Mouse (Mus musculus) embryonic facial prominence, embryonic 14.5 days (tissue): Measurements from ENCODE around the gene Agpat3. TPM values are rescaled to one million over a fixed set of nuclear protein-coding genes. Genes with fewer than 3 reads are reported as not detected.

ENCODE experiments used
- ATAC-seq: fragments of 200-750 bp; cut with Nextera tagmentation; 2 replicates; pipeline ENCODE4 v1.8.0; 2017; ENCODE audit warnings: low read depth, moderate number of reproducible peaks, moderate TSS enrichment
- DNase-seq: peaks from one replicate; pipeline ENCODE4 v3.0.0-alpha.2; 2015; ENCODE audit warnings: low spot score
- H3K27ac ChIP-seq: fragments of 300-500 bp; sonication (generic); replicated peaks from 2 replicates; pipeline ENCODE4 v1.5.1; 2014; ENCODE audit warnings: low read depth, mild to moderate bottlenecking, low read length, moderate library complexity
- H3K27me3 ChIP-seq: fragments of 300-500 bp; sonication (generic); replicated peaks from 2 replicates; pipeline ENCODE4 v1.6.1; 2014; ENCODE audit warnings: low read length; ENCODE audit not compliant: control insufficient read depth, insufficient read depth
- H3K36me3 ChIP-seq: fragments of 300-500 bp; sonication (generic); 2 replicates; pipeline ENCODE4 v1.6.1; 2014; ENCODE audit warnings: low read length, mixed read lengths; ENCODE audit not compliant: control insufficient read depth, insufficient read depth
- H3K4me1 ChIP-seq: fragments of 300-500 bp; sonication (generic); 2 replicates; pipeline ENCODE4 v1.6.1; 2014; ENCODE audit warnings: antibody characterized with exemption, low read length; ENCODE audit not compliant: control insufficient read depth, insufficient read depth
- H3K4me2 ChIP-seq: fragments of 300-500 bp; sonication (generic); 2 replicates; pipeline ENCODE4 v1.6.1; 2014; ENCODE audit warnings: low read depth, mild to moderate bottlenecking, low read length, moderate library complexity, mixed read lengths
- H3K4me3 ChIP-seq: fragments of 300-500 bp; sonication (generic); 2 replicates; pipeline ENCODE4 v1.5.1; 2014; ENCODE audit warnings: low read depth, mild to moderate bottlenecking, low read length
- H3K9ac ChIP-seq: fragments of 300-500 bp; sonication (generic); 2 replicates; pipeline ENCODE4 v1.6.1; 2014; ENCODE audit warnings: low read depth, mild to moderate bottlenecking, low read length, moderate library complexity, mixed read lengths
- H3K9me3 ChIP-seq: fragments of 300-500 bp; sonication (generic); 2 replicates; pipeline ENCODE4 v1.6.1; 2016; ENCODE audit warnings: low read length; ENCODE audit not compliant: control insufficient read depth
- WGBS: fragments of 180-500 bp; shearing (Covaris S2); extraction: QIAGEN DNeasy Blood & Tissue Kit; methylation state at CpG from one replicate; pipeline ENCODE4 v1.1.7; 2014; 5-methylcytosine and 5-hydroxymethylcytosine counted together
- polyA plus RNA-seq: library from polyadenylated mRNA; unstranded; fragments of >200 nt; fragmentation: Nextera tagmentation; extraction: Ambion mirVana; gene quantifications from 2 replicates; pipeline ENCODE4 v1.2.1, GENCODE M21; 2014

Gene Agpat3
- 83.2 and 86.1 TPM in 2 replicates for polyA plus RNA-seq

GRCm38 (mm10) chr10:78351887-78352665 lies at the start of gene Agpat3:
Gene Agpat3, minus strand, starts transcription at chr10:78352489.
- Histone ChIP-seq H3K4me1 (peaks cover 21% of the 10 kb centered on the region), H3K9me3 (no peaks in the 10 kb centered on the region), H3K36me3 (0 out of 2 replicates have a peak, but pooled peaks cover 6% of the 10 kb centered on the region), H3K9ac (peak within 1 kb of the TSS; percentile 97), H3K4me3 (peak within 1 kb of the TSS; percentile 94), H3K4me2 (peak within 1 kb of the TSS; percentile 67), H3K27ac (peak within 1 kb of the TSS; percentile 80), H3K27me3 (no peaks in the 10 kb centered on the region)
- ATAC-seq = peak; percentile 85
- WGBS = 4% methylated on average over 12 of the region's 113 CpGs
- peak; percentile 45 for DNase-seq

DNA sequence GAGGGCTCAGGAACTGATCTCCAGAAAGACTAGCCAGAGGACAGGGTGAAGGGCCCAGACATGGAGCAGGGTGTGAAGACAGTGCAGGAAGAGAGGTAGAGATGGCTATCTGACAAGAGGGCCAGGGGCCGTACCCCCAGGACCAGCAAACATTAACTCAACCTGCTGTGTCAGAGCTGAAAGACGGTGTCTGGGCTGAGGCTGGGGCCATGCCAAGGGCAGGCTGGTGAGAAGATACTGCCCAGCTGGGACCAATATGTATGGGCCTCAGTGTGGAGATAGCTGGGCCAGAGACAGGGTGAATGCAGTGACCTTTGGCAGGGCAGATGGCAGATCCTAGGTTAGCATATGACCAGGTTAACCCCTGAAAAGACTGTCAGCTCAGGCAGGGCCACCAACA lies 48.8 kb upstream of the Agpat3 start:
- Histone ChIP-seq H3K4me3 (no peak overlapping the region), H3K9ac (no peak overlapping the region), H3K4me2 (no peak overlapping the region), H3K27ac (no peak overlapping the region), H3K27me3 (no peaks in the 10 kb centered on the region), H3K9me3 (no peaks in the 10 kb centered on the region), H3K4me1 (no peaks in the 10 kb centered on the region), H3K36me3 (peaks cover 67% of the 10 kb centered on the region)
- DNase-seq = no peak
- WGBS = 100% methylated on average over 2 of the region's 2 CpGs
- no peak for ATAC-seq

GRCm38 (mm10) chr10:78399090-78399657 lies 46.9 kb upstream of the Agpat3 start:
- no peaks in the 10 kb centered on the region for H3K9me3 ChIP-seq
- H3K4me1 ChIP-seq = no peaks in the 10 kb centered on the region
- no peaks in the 10 kb centered on the region for H3K27me3 ChIP-seq
- WGBS = 41% methylated on average over 17 of the region's 17 CpGs
- DNase-seq = peak; percentile 71
- ATAC-seq = peak; percentile 45
- no peak overlapping the region for H3K4me2 ChIP-seq
- no peak overlapping the region for H3K9ac ChIP-seq
- H3K27ac ChIP-seq = no peak overlapping the region
- peaks cover 48% of the 10 kb centered on the region for H3K36me3 ChIP-seq
- no peak overlapping the region for H3K4me3 ChIP-seq

DNA sequence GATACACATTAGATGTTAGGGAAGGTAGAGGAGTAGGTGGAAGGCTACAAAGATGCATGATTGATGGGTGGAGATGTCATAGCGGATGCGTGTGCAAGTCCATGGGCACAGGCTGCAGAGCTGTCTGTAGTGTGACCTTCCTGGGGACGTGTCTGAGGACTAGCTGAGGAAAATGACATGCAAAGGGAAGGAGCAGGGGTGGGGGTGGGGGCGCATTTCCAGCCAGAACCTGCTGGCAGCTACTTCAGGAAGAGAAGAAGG lies 44.3 kb upstream of the Agpat3 start:
- Histone ChIP-seq H3K27ac (no peak overlapping the region), H3K9me3 (no peaks in the 10 kb centered on the region), H3K36me3 (peaks cover 22% of the 10 kb centered on the region), H3K4me3 (no peak overlapping the region), H3K4me1 (no peaks in the 10 kb centered on the region), H3K9ac (no peak overlapping the region), H3K4me2 (0 out of 2 replicates have a peak overlapping the region, but pooled peaks have one; percentile 12), H3K27me3 (peaks cover 5% of the 10 kb centered on the region)
- 60% methylated on average over 4 of the region's 4 CpGs for WGBS
- ATAC-seq = no peak
- no peak for DNase-seq

DNA sequence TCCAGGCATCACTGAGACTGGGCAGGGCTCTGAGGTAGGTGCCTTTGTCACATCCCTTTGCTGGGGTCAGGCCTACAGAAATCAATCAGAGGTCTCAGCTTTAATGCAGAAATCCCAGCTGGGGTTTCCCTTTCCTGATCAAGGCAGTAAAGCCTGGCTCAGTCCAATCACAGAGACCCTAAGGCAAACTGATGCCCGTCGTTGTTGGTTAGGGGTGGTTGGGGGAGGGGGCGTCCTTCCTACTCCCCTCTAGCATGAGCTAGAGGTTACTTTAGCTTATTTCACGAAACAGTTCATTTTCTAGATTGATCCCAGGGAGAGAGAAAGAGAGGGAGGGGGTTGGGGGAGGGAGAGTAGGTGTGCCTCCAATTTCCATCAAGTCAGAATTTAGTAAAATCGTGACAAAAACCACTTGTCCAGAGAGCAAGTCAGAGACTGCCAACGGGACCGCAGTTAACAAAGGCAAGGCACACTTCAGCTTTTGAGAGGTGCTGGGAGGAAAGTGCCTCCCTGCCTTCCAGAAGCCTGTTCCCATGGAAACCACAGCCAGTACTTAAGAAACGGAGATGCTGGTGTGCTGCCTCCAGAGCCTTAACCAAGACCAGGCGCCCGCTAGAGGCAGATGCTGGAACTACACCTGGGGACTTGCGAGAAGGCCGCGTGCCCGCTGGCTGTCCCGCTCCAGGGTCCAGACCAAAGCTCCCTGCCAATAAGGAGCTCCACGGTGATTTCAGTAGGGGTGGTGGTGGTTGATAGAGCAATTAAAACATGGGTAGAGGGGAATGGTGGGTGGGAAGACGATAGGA lies 43.7 kb upstream of the Agpat3 start:
- 0 out of 2 replicates have a peak overlapping the region, but pooled peaks have one; percentile 12 for H3K4me2 ChIP-seq
- DNase-seq (peak; percentile 96), ATAC-seq (peak; percentile 74)
- no peaks in the 10 kb centered on the region for H3K9me3 ChIP-seq
- peaks cover 17% of the 10 kb centered on the region for H3K36me3 ChIP-seq
- 6% methylated on average over 17 of the region's 17 CpGs for WGBS
- no peaks in the 10 kb centered on the region for H3K4me1 ChIP-seq
- peaks cover 10% of the 10 kb centered on the region for H3K27me3 ChIP-seq
- no peak overlapping the region for H3K4me3 ChIP-seq
- H3K9ac ChIP-seq = no peak overlapping the region
- H3K27ac ChIP-seq = no peak overlapping the region

GRCm38 (mm10) chr10:78395377-78395776 lies 43.1 kb upstream of the Agpat3 start:
- DNase-seq = no peak
- WGBS = 79% methylated on average over 3 of the region's 3 CpGs
- no peak overlapping the region for H3K27ac ChIP-seq
- peaks cover 10% of the 10 kb centered on the region for H3K36me3 ChIP-seq
- no peak overlapping the region for H3K4me2 ChIP-seq
- no peak for ATAC-seq
- no peak overlapping the region for H3K4me3 ChIP-seq
- H3K9ac ChIP-seq = no peak overlapping the region
- H3K4me1 ChIP-seq = no peaks in the 10 kb centered on the region
- no peaks in the 10 kb centered on the region for H3K9me3 ChIP-seq
- H3K27me3 ChIP-seq = peaks cover 17% of the 10 kb centered on the region

GRCm38 (mm10) chr10:78392072-78392471 lies 39.8 kb upstream of the Agpat3 start:
- no peak for ATAC-seq
- 1% methylated on average over 18 of the region's 18 CpGs for WGBS
- Histone ChIP-seq H3K27ac (no peak overlapping the region), H3K27me3 (peaks cover 24% of the 10 kb centered on the region), H3K36me3 (no peaks in the 10 kb centered on the region), H3K9ac (no peak overlapping the region), H3K4me3 (no peak overlapping the region), H3K4me2 (no peak overlapping the region), H3K4me1 (no peaks in the 10 kb centered on the region), H3K9me3 (no peaks in the 10 kb centered on the region)
- DNase-seq = peak; percentile 69

DNA sequence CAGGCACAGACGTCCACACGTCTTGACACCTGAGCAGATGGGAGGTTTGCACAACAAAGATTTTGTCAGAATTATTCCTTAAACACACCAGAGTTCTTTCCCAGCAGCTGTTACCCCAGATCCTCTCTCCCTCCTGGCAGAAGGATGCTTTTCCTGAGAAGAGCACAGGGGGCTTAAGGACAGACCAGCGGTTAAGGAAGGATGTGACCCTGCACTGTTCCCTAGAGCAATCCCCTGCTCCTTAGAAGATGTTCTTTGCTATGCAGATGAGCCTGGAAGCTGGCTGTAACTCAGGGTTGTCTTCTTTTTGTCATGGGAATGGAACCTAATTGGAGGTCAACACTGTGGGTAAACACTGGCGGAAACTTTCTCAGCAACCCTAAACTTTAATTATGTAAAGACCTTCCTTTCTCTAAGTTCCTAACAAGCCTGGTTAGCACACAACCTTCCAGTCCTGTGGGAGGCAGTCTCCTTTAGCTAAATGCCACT lies 38.7 kb upstream of the Agpat3 start:
- H3K27ac ChIP-seq = no peak overlapping the region
- no peaks in the 10 kb centered on the region for H3K4me1 ChIP-seq
- no peak for ATAC-seq
- H3K36me3 ChIP-seq = no peaks in the 10 kb centered on the region
- H3K9ac ChIP-seq = no peak overlapping the region
- no peaks in the 10 kb centered on the region for H3K9me3 ChIP-seq
- DNase-seq = no peak
- 13% methylated on average over 4 of the region's 4 CpGs for WGBS
- no peak overlapping the region for H3K4me2 ChIP-seq
- no peak overlapping the region for H3K4me3 ChIP-seq
- peaks cover 24% of the 10 kb centered on the region for H3K27me3 ChIP-seq
